Mouse (Mus musculus): ENCODE data around the gene Atp8b5.

- no peak for TF ChIP-seq CTCF (IDR thresholded peaks at IDR 0.05; ENCODE audit: control insufficient read depth, insufficient read depth, insufficient replicate concordance, low read depth, low read length)
- no peak for TF ChIP-seq POLR2A (IDR thresholded peaks at IDR 0.05; ENCODE audit: control insufficient read depth, low read depth, low read length)
Observed at GRCm38 (mm10) chr4:43340096-43340804, 73.3 kb downstream of the Atp8b5 start.
